Mouse (Mus musculus) olfactory bulb, adult 2 months (tissue): Measurements from ENCODE around the gene Racgap1. TPM values are rescaled to one million over a fixed set of nuclear protein-coding genes. Genes with fewer than 3 reads are reported as not detected.

Experiments used
- H3K27ac ChIP-seq: fragments of 200-500 bp; 2 replicates; pipeline ENCODE4 v1.5.1; 2012; ENCODE audit warnings: low read depth, low read length; ENCODE audit not compliant: insufficient read depth
- H3K4me1 ChIP-seq: fragments of 200-500 bp; 2 replicates; pipeline ENCODE4 v1.6.1; 2012; ENCODE audit warnings: low read length; ENCODE audit not compliant: control insufficient read depth, insufficient read depth
- H3K4me3 ChIP-seq: fragments of 200-500 bp; 2 replicates; pipeline ENCODE4 v1.5.1; 2012; ENCODE audit warnings: mild to moderate bottlenecking, low read depth, low read length, moderate library complexity; ENCODE audit not compliant: insufficient read depth
- CTCF ChIP-seq: fragments of 200-500 bp; IDR thresholded peaks from 2 replicates; pipeline ENCODE4 v1.5.1; 2012; ENCODE audit warnings: low read depth, mild to moderate bottlenecking, low read length, moderate library complexity; ENCODE audit not compliant: insufficient read depth
- POLR2A ChIP-seq: fragments of 200-500 bp; IDR thresholded peaks from 2 replicates; pipeline ENCODE4 v1.6.1; 2012; ENCODE audit warnings: mild to moderate bottlenecking, low read depth, low read length, moderate library complexity; ENCODE audit not compliant: insufficient read depth
- WGBS: fragments of 180-500 bp; shearing (Covaris S2); methylation state at CpG from one replicate; pipeline ENCODE4 v1.1.7; 2018; 5-methylcytosine and 5-hydroxymethylcytosine counted together
- polyA plus RNA-seq: library from polyadenylated mRNA; stranded (reverse); fragments of >200 nt; gene quantifications from 2 replicates; pipeline ENCODE4 v1.2.4, GENCODE M21; 2012; ENCODE audit warnings: low replicate concordance; ENCODE audit not compliant: missing spikeins, insufficient read depth, insufficient read length

Racgap1 gene
- polyA plus RNA-seq, 1 experiment = not detected

DNA sequence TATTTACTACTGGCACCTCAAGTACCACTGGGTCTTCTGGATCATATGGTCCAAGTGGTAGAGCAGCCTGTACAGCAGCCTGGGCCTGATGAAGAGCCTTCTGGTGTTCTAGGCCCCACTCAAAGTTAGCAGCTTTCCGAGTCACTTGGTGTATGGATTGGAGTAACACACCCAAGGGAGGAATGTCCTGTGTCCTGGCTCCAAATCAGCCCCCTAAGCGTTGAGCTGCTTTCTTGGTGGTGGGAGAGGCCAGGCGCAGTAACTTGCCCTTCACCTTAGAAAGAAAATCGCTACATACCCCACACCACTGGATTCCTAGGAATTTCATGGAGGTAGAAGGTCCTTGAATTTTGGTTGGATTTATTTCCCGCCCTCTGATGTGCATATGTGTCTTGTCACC lies 32.7 kb upstream of the Racgap1 start:
- Histone ChIP-seq H3K27ac (no peak overlapping the region), H3K4me3 (no peak overlapping the region), H3K4me1 (peaks cover 5% of the 10 kb centered on the region)
- no peak for TF ChIP-seq CTCF
- no peak for TF ChIP-seq POLR2A
- 94% methylated on average over 5 of the region's 5 CpGs for WGBS

DNA sequence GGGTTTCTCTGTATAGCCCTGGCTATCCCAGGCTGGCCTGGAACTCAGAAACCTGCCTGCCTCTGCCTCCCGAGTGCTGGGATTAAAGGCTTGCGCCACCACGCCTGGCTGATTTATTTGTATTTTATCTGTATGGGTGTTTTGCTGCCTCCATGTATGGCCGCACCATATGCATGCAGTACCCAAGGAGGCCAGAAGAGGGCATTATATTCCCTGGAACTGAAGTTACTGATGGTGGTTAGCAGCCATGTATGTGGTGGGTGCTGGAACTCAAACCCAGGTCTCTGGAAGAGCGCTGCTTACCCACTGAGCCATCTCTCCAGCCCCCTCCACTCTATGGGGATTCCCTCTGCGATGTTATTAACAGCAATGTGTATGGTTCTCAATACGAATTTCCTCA lies 31.4 kb upstream of the Racgap1 start:
- Histone ChIP-seq H3K4me3 (no peak overlapping the region), H3K27ac (no peak overlapping the region), H3K4me1 (peaks cover 9% of the 10 kb centered on the region)
- TF ChIP-seq CTCF (no peak), POLR2A (no peak)
- 96% methylated on average over 7 of the region's 7 CpGs for WGBS

DNA sequence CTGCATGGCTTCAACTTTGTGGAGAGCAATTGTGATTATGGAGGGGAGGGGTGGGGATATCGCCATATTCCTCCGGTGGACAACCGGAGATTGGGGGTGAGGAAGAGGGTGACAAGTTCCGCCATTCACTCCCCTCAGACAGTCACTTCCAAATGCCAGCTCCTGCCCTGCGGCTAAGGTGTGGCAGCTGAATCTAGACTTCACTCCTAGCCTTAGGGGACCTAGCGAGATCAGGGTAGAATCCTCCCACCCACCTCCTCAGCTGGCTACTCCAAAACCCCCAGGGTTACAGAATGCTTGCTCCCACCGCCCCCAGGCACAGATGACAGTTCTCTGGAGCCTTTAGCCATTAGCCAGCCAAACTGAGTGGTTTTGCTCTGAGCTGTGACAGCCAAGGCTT lies 27.6 kb upstream of the Racgap1 start:
- WGBS = 81% methylated on average over 7 of the region's 7 CpGs
- Histone ChIP-seq H3K4me3 (no peak overlapping the region), H3K4me1 (peaks cover 28% of the 10 kb centered on the region), H3K27ac (no peak overlapping the region)
- TF ChIP-seq CTCF (no peak), POLR2A (no peak)

DNA sequence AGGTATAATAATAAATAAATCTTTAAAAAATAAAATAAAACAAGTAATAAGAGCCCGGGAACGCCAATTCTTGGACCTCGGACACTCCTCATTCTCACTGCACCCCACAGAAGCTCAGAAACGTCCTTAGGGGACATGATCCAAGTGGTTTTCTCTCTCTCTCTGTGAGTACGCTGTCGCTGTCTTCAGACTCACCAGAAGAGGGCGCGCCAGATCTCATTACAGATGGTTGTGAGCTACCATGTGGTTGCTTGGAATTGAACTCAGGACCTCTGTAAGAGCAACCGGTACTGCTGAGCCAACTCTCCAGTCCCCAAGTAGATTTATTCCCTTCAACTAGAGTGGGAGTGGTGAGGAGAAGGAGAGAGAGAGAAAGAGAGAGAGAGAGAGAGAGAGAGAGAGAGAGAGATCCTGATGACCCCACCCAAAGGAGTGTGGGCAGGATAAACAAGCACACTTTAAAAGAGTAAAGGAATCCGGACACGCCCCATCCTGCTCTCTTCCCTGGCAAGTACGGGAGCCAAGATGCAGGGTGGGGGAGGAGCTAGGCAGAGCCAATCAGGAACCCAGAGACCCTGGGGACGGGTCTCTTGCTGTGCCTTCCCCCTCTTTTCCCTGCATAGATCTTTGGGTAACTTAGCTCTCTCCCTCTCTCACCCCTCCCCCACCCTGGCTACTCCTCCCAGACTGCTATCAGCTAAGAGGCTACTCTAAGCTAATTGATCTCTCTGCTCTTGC lies 26.8 kb upstream of the Racgap1 start:
- Histone ChIP-seq H3K27ac (no peak overlapping the region), H3K4me1 (peaks cover 31% of the 10 kb centered on the region), H3K4me3 (no peak overlapping the region)
- TF ChIP-seq CTCF (no peak), POLR2A (no peak)
- WGBS = 28% methylated on average over 13 of the region's 13 CpGs

DNA sequence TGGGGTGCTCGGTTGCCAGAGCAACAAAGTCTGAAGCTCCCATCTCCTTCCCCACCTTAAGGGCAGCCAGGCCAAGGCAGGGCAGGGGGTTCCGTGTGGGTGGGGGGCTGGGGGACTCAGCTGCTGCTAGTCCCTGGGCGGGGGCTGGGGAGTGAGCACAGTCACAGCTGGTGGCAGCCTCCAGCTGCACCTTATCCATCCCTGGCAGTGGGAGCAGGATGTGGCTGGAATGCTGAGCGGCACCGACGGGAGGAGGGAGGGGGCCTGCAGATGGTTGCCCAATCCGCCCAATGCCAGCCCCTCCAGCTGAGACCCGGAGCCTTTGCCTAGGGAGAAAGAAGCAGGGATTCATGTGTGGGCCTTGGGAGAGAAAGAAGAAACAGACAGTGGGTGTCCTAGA lies 25.6 kb upstream of the Racgap1 start:
- Histone ChIP-seq H3K27ac (peak overlapping the region; percentile 47; the same call in 1 of the 2 replicates), H3K4me3 (no peak overlapping the region), H3K4me1 (peaks cover 39% of the 10 kb centered on the region)
- no peak for TF ChIP-seq POLR2A
- 21% methylated on average over 8 of the region's 8 CpGs for WGBS

DNA sequence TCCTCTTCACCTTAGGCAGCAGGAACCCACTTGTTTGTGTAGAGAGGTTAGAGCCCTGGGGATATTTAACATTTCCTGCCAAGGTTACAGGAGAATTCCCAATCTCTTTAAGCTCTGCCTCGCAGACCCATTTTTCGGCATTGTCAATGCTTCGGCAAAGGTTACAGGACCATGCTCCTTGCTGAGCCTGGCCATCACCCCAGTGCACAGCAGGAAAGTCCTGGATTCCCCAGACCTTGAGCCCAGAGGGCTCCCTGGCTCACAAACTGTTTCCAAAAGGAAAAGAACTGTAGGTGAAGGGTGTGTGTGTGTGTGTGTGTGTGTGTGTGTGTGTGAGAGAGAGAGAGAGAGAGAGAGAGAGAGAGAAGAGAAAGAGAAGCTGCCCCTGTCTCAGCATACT lies 23.4 kb upstream of the Racgap1 start:
- Histone ChIP-seq H3K4me1 (peaks cover 54% of the 10 kb centered on the region), H3K4me3 (no peak overlapping the region), H3K27ac (no peak overlapping the region)
- WGBS = 71% methylated on average over 3 of the region's 3 CpGs
- TF ChIP-seq POLR2A (no peak), CTCF (no peak)

DNA sequence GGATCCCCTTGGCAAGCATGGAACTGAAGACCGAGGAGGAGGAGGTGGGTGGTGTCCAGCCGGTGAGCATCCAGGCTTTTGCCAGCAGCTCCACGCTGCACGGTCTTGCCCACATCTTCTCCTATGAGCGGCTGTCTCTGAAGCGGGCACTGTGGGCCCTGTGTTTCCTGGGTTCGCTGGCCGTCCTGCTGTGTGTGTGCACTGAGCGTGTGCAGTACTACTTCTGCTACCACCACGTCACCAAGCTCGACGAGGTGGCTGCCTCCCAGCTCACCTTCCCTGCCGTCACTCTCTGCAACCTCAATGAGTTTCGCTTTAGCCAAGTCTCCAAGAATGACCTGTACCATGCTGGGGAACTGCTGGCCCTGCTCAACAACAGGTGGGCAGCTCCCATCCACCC lies 20.3 kb upstream of the Racgap1 start:
- H3K27ac ChIP-seq = no peak overlapping the region
- H3K4me1 ChIP-seq = peaks cover 45% of the 10 kb centered on the region
- WGBS = 63% methylated on average over 14 of the region's 14 CpGs
- peak overlapping the region; percentile 93 for H3K4me3 ChIP-seq
- TF ChIP-seq CTCF (no peak), POLR2A (no peak)

DNA sequence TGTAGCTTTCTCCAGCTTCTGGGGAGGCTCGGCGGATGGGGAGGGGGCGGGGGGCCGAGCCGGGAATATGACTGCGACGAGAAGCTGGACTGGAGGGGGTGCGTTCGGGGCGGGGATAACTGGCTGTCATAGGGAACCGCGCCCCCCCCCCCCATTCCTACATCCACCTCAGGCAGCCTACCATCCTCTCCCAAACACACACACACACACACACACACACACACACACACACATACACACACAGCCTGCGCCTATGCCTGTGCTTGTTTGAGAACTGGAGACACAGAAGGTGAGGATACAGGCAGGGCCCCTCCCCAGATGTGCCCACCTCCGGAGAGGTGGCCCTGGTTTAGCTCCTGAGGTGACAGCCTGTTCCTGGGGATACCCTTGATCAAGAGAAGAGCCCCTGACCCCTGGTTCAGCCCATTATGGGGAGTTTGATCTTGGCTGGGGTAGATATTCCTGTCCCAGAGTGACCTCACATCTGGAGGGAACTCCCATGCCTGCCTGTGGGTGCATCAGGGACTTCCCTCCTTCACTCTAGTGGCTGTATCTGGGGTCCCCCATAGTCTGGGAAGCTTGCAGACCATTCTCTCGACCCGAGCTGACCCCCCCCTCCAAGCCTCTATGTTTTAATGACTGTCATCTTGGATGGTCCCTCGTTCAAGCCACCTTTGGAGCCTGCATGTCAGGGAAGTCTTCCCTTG lies 19.7 kb upstream of the Racgap1 start:
- peak overlapping the region; percentile 93 for H3K4me3 ChIP-seq
- H3K27ac ChIP-seq = peak overlapping the region; percentile 80
- 9% methylated on average over 16 of the region's 17 CpGs for WGBS
- H3K4me1 ChIP-seq = peaks cover 46% of the 10 kb centered on the region
- TF ChIP-seq POLR2A = no peak
- no peak for TF ChIP-seq CTCF

DNA sequence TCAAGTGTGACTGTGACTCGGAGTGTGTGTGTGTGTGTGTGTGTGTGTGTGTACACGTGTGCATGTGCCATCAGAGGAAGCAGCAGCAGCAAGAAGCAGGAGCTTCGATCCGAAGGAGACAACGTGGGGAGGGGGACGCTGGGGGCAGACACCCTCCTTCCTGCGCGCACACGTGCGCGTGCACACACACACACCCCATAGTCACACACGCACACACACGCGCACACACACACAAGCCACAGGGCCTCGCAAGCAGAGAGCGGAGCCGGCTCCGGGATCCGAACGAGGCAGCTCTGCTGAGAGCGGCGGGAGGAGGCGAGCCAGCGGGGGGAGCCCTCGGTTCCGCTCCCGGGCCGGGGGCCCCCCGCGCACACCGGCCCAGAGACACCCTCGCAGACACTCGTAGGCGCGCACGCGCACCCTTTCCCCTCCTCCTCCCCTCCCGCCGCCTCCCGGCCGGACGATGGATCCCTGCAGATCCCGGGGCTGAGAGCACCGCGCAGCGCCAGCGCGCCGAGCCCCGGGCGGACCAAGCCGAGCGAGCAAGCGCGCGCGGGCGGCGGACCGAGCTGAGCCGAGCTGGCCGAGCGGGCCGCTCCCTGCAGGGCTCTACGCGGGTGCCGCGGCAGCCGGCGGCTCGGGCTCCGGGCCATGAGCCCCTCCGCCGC lies 18.8 kb upstream of the Racgap1 start, which contains the start of gene Asic1:
Asic1 (plus strand) TSS at position 215 of the 668 bp plus-strand sequence.
- TF ChIP-seq CTCF (no peak), POLR2A (peak; percentile 69)
- WGBS = under 1% methylated on average over 58 of the region's 74 CpGs
- Histone ChIP-seq H3K27ac (peak within 1 kb of the TSS; percentile 80), H3K4me1 (peaks cover 43% of the 10 kb centered on the region), H3K4me3 (peak within 1 kb of the TSS; percentile 93)
